Mouse (Mus musculus) A20 (cell line): Measurements from ENCODE around the gene Fars2.
A peak's percentile ranks its signal among the peaks of the same experiment; 100 is the strongest.
"Not testable (repeated sequence)": the region's sequence is repeated elsewhere in the genome, so short reads cannot be mapped to it uniquely, and the experiment has no call there.

Source experiments
- DNase-seq: peaks from one replicate; pipeline ENCODE4 v3.0.0-alpha.2; 2011; ENCODE audit warnings: low read depth, low spot score

Gene Fars2

DNA sequence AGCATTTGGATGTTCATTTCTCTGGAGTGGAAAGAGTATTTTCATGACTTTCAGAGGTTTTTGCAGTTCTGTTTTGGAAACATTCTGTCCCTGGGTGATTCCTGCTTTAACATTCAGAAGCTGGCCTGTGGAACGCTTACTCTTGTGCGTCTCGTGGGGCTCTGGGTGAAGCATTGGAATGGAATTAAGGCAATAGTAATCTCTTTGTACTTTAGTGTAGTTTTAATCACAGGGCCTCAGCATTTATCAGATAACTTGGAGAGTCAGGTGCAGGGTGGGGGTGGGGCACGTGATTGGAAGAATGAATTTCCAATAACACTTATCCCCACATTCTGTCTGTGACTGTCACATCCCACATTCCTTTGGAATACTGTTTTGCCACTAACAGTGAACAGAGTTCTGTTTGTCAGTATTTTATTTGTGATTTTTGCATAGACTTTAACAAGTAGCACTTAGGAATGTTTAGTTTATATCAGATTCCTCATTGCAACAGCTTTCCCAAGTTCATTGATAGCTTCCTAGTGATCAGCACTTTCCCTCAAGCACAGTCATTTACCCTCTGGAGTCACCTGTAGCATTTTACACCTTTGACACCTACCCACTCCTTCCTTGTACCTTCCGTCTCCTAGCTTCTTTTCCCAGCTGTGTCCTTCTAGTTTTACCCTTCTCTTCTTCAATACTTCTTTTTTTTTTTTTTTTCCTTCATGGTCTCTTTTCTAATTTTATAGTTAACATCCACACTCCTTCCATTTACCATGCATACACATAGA lies 23.2 kb downstream of the Fars2 start:
- DNase-seq: no peak

DNA sequence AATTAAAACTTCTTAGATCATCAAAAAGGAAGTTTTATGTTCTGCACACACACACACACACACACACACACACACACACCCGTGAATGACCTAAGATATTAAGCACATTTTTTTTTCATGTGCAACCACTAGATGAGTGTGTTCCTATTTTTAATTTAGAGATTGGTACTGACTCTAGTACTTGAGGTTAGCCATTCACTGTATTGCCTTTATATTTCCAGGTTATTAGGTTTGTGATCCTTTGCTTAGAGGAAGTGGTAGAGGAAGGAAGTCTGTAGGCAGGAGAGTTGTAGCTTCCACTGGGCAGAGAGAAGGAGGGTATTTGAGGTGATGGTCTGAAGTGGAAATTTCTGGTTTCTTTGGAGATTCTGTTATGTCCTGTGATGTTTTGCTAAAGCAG lies 28.4 kb downstream of the Fars2 start:
- DNase-seq: no peak

- DNase-seq: peak; percentile 87
These were observed 32.1 kb downstream of the Fars2 start for GRCm38 (mm10) chr13:36149175-36149939.

GRCm38 (mm10) chr13:36150272-36150671 lies 33.1 kb downstream of the Fars2 start:
- DNase-seq: peak; percentile 84

DNA sequence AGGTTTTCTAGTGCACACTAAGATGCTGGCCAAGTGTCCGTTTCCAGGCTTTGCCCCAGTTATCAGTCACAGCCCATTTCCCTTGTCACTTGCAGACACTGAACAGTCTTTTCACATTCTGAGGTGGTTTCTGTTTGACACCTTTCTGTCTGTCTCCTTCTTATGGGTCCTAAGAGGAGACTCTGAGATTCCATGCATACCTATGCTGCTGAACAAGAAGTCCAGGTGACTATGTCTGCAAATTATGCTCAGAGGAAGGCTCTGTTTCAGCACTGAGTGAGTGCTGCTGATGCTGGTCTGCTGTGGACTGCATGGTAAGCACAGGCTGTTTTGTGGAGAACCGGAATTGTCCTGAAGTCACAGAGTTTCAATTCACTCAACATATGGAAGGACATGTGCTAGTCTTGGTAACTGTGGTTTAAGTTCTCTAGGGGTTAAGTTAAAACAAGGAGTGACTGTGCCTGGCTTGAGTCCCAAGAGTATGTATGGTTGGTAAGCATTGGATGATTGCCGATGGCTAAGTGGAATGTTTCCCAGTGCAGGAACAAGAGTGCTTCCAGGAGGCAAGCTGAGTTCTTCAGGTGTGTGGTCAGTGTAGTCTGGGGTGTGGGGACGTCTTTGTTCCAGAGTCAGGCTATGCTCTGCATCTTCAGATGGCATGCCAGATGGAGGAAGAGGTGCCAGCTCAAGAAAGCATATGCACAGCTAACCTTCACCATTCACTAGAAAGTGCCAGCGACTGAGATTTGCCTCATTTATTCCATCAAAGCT lies 35.7 kb downstream of the Fars2 start:
- no peak for DNase-seq

- DNase-seq: no peak
These were observed 39.2 kb downstream of the Fars2 start for GRCm38 (mm10) chr13:36156340-36156931.

- DNase-seq: no peak
These were observed 46.2 kb downstream of the Fars2 start for GRCm38 (mm10) chr13:36163411-36163810.

DNA sequence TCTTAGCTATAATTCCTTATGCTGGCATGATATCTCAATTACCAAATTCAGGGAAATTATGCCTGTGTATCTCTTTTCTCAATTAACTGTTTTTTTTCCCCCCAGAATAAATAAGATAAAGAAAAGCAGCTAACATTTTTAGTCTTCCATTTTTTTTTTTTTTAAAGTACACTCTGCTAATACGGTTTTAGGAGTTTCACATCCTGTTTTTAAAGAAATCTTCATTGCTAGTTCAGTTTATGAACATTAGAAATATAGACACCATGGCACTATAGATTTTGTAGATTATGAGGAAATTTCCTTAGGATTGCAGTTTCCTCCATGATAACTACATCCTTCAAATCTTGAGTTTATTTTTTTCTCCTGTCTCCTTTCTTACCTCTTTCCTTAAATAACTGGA lies 46.7 kb downstream of the Fars2 start:
- peak; percentile 57 for DNase-seq

DNA sequence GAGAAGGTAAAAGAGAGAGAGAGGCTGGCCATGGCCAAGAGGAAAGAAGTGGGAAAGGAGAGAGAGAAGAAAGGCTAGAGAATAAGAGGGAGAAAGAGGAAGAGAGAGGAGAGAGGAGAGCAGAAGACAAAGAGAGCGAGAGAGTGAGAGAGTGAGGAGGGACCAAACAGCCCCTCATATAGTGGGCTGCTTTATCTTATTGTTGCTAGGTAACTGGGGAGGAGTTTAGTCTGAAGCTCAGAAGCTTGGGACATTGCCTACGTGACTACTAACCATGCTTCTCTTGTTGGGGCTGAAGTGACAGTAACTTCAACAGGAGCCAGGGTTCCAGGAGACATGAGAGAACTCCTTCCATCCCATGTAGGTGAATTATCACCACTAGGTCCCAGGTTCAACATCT lies 55.8 kb downstream of the Fars2 start:
- DNase-seq: not testable (repeated sequence)

- DNase-seq: no peak
These were observed 56.9 kb downstream of the Fars2 start for GRCm38 (mm10) chr13:36174101-36174500.

DNA sequence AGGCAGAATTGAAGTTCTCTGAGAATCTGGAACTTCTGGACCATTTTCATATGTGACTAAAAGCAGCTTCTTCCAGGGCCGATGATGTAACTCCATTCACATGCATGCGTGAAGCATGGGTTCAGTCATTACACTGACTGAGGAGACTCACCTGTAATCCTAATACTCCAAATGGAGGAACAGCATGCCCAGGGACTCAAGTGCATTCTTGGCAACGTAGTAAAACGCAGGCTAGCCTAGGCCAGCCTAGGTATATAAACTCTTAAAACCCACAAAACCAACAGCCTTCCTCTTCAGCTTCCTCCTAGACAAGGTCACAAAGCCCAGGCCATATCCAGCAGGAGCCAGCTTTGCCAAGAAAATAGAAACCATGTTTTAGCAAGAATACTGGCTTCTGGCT lies 57.6 kb downstream of the Fars2 start:
- no peak for DNase-seq

DNA sequence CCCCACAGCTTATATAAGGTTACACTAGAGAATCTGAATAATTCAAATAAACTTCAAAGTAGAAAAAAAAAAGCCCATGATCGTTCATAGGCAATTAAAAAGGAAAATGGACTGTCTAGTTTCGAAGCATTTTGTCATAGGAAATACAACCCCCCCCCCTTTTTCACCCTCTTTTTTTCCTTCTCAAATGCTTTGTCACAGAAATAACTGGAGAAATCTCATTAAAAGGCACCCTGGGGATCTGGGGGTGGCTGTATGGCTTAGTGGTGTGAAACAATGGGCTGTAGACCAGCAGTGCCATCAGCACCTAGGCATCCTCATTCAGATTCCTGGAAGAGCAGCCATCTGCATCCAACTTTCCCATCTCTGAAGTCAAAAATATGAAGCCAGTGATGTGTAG lies 64.0 kb downstream of the Fars2 start:
- DNase-seq: no peak

GRCm38 (mm10) chr13:36190577-36190976 lies 73.4 kb downstream of the Fars2 start:
- DNase-seq: peak; percentile 82

DNA sequence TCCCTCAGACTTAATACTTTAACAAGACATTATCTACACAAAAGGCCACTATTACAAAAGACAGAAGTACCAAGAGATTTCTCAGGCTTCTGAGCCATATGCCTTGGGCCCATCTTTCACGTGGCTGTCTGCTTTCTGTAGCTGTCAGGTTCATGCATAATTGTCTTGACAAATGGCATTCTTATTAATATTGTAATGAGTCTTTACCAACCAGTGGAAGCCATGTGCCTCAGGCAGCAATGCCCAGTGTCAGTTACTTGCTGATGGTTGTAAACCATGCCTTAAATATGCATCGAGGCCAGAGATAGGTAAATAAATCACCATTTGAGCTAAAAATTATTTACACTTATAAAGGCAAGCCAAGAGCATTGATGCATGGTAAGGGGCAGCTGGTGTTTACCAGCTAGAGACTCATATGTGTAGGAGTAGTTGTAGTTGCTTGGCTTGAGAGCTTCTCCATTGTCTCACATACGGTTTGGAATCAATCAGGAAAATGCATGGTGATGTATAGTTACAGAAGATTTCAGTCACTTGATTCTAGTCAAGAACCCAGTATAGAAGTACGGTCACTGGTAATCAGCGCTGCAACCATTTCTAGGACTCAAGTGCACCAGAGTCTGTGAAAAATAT lies 76.4 kb downstream of the Fars2 start:
- DNase-seq: peak; percentile 85

GRCm38 (mm10) chr13:36199288-36199687 lies 82.1 kb downstream of the Fars2 start:
- peak; percentile 69 for DNase-seq

GRCm38 (mm10) chr13:36200453-36200852 lies 83.2 kb downstream of the Fars2 start:
- DNase-seq: peak; percentile 76

GRCm38 (mm10) chr13:36202496-36202895 lies 85.3 kb downstream of the Fars2 start:
- DNase-seq: peak; percentile 71

GRCm38 (mm10) chr13:36203014-36203413 lies 85.8 kb downstream of the Fars2 start:
- DNase-seq: peak; percentile 82

- peak; percentile 65 for DNase-seq
These were observed 87.1 kb downstream of the Fars2 start for GRCm38 (mm10) chr13:36204320-36204719.

DNA sequence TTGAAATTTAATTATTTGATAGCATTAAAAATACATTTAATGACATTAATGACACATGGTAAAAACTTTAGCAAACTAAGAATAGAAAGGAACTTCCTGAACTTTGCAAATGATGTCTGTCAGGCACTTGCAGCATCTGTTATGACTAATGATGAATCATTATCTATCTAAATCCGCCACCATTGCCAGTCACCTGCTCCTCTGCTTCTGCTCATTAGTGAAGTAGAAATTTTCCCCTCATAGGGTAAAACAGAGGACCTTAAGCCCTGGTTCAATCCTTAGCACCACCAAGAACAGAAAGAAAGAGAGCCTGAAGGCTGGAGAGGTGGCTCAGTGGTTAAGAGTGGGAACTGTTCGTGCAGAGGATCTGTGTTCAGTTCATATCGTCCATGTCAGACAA lies 93.8 kb downstream of the Fars2 start:
- DNase-seq: peak; percentile 72

GRCm38 (mm10) chr13:36214056-36214455 lies 96.8 kb downstream of the Fars2 start:
- DNase-seq: peak; percentile 23
